Mouse (Mus musculus): ENCODE data around the gene Pwp2. TPM values are rescaled to one million over a fixed set of nuclear protein-coding genes. Genes with fewer than 3 reads are reported as not detected.

Gene Pwp2
- polyA plus RNA-seq, 1 experiment from 2014 or later: 25.5 TPM

- Histone ChIP-seq H3K4me2 (replicated peaks) (peak within 1 kb of the TSS; percentile 91), H3K4me3 (peak within 1 kb of the TSS; percentile 78), H3K9me3 (no peaks in the 10 kb centered on the region), H3K27me3 (no peaks in the 10 kb centered on the region), H3K9ac (replicated peaks) (peak within 1 kb of the TSS; percentile 83), H3K27ac (replicated peaks) (peak within 1 kb of the TSS; percentile 73), H3K4me1 (peaks cover 16% of the 10 kb centered on the region), H3K36me3 (peaks cover 70% of the 10 kb centered on the region)
- ATAC-seq (ENCODE audit: low FRiP score, low read depth): peak; percentile 98
- WGBS: 2% methylated on average over 50 of the region's 50 CpGs
Measured at GRCm38 (mm10) chr10:78169281-78170042, 15.5 kb downstream of the Pwp2 start, which contains the start of gene D10Jhu81e. Gene D10Jhu81e (minus strand): TSS chr10:78169782.

- WGBS: 90% methylated on average over 11 of the region's 11 CpGs
- peak overlapping the region; percentile 91 for H3K4me2 ChIP-seq (replicated peaks)
- H3K27ac ChIP-seq (replicated peaks): 0 out of 2 replicates have a peak overlapping the region, but pooled peaks have one; percentile 73
- peak overlapping the region; percentile 78 for H3K4me3 ChIP-seq
- peaks cover 66% of the 10 kb centered on the region for H3K36me3 ChIP-seq
- H3K4me1 ChIP-seq: peaks cover 16% of the 10 kb centered on the region
- no peaks in the 10 kb centered on the region for H3K27me3 ChIP-seq
- peak overlapping the region; percentile 83; the same call in 1 of the 2 replicates for H3K9ac ChIP-seq (replicated peaks)
- no peaks in the 10 kb centered on the region for H3K9me3 ChIP-seq
- ATAC-seq (ENCODE audit: low FRiP score, low read depth): no peak
Measured at GRCm38 (mm10) chr10:78168792-78169191, 16.2 kb downstream of the Pwp2 start.

GRCm38 (mm10) chr10:78167775-78168174 is 17.2 kb downstream of the Pwp2 start:
- no peak overlapping the region for H3K27ac ChIP-seq (replicated peaks)
- no peak overlapping the region for H3K4me2 ChIP-seq (replicated peaks)
- peaks cover 66% of the 10 kb centered on the region for H3K36me3 ChIP-seq
- H3K4me3 ChIP-seq: no peak overlapping the region
- no peaks in the 10 kb centered on the region for H3K27me3 ChIP-seq
- no peaks in the 10 kb centered on the region for H3K9me3 ChIP-seq
- peaks cover 16% of the 10 kb centered on the region for H3K4me1 ChIP-seq
- H3K9ac ChIP-seq (replicated peaks): no peak overlapping the region
- ATAC-seq (ENCODE audit: low FRiP score, low read depth): no peak

GRCm38 (mm10) chr10:78167333-78167732 is 17.6 kb downstream of the Pwp2 start:
- no peak for ATAC-seq (ENCODE audit: low FRiP score, low read depth)
- Histone ChIP-seq H3K9me3 (no peaks in the 10 kb centered on the region), H3K27ac (replicated peaks) (no peak overlapping the region), H3K27me3 (no peaks in the 10 kb centered on the region), H3K36me3 (peaks cover 66% of the 10 kb centered on the region), H3K4me1 (peaks cover 16% of the 10 kb centered on the region), H3K4me3 (no peak overlapping the region), H3K9ac (replicated peaks) (no peak overlapping the region), H3K4me2 (replicated peaks) (no peak overlapping the region)
- WGBS: 88% methylated on average over 7 of the region's 7 CpGs

GRCm38 (mm10) chr10:78165256-78166005 is 19.5 kb downstream of the Pwp2 start:
- Histone ChIP-seq H3K4me2 (replicated peaks) (no peak overlapping the region), H3K36me3 (peaks cover 63% of the 10 kb centered on the region), H3K9me3 (no peaks in the 10 kb centered on the region), H3K4me1 (peaks cover 16% of the 10 kb centered on the region), H3K4me3 (no peak overlapping the region), H3K9ac (replicated peaks) (no peak overlapping the region), H3K27ac (replicated peaks) (no peak overlapping the region), H3K27me3 (no peaks in the 10 kb centered on the region)
- 92% methylated on average over 21 of the region's 21 CpGs for WGBS
- no peak for ATAC-seq (ENCODE audit: low FRiP score, low read depth)

GRCm38 (mm10) chr10:78164786-78165185 is 20.2 kb downstream of the Pwp2 start:
- Histone ChIP-seq H3K36me3 (peaks cover 63% of the 10 kb centered on the region), H3K27me3 (no peaks in the 10 kb centered on the region), H3K4me3 (no peak overlapping the region), H3K27ac (replicated peaks) (no peak overlapping the region), H3K4me2 (replicated peaks) (no peak overlapping the region), H3K9me3 (no peaks in the 10 kb centered on the region), H3K9ac (replicated peaks) (no peak overlapping the region), H3K4me1 (peaks cover 14% of the 10 kb centered on the region)
- ATAC-seq (ENCODE audit: low FRiP score, low read depth): no peak
- 91% methylated on average over 12 of the region's 12 CpGs for WGBS

GRCm38 (mm10) chr10:78163923-78164322 is 21.0 kb downstream of the Pwp2 start:
- Histone ChIP-seq H3K27ac (replicated peaks) (no peak overlapping the region), H3K9me3 (no peaks in the 10 kb centered on the region), H3K9ac (replicated peaks) (no peak overlapping the region), H3K36me3 (peaks cover 63% of the 10 kb centered on the region), H3K4me2 (replicated peaks) (no peak overlapping the region), H3K4me3 (no peak overlapping the region), H3K4me1 (peaks cover 16% of the 10 kb centered on the region), H3K27me3 (no peaks in the 10 kb centered on the region)
- no peak; the same call in 1 of the 2 replicates for ATAC-seq (ENCODE audit: low FRiP score, low read depth)
- WGBS: 43% methylated on average over 4 of the region's 4 CpGs

- ATAC-seq (ENCODE audit: low FRiP score, low read depth): no peak
- H3K9me3 ChIP-seq: no peaks in the 10 kb centered on the region
- no peak overlapping the region for H3K4me2 ChIP-seq (replicated peaks)
- peaks cover 10% of the 10 kb centered on the region for H3K4me1 ChIP-seq
- H3K4me3 ChIP-seq: no peak overlapping the region
- peaks cover 63% of the 10 kb centered on the region for H3K36me3 ChIP-seq
- H3K9ac ChIP-seq (replicated peaks): no peak overlapping the region
- H3K27me3 ChIP-seq: no peaks in the 10 kb centered on the region
- H3K27ac ChIP-seq (replicated peaks): no peak overlapping the region
- 93% methylated on average over 9 of the region's 9 CpGs for WGBS
Measured at GRCm38 (mm10) chr10:78163241-78163640, 21.7 kb downstream of the Pwp2 start.

GRCm38 (mm10) chr10:78162646-78163045 is 22.3 kb downstream of the Pwp2 start:
- WGBS: 93% methylated on average over 12 of the region's 12 CpGs
- H3K27me3 ChIP-seq: no peaks in the 10 kb centered on the region
- H3K4me2 ChIP-seq (replicated peaks): no peak overlapping the region
- no peak for ATAC-seq (ENCODE audit: low FRiP score, low read depth)
- H3K4me3 ChIP-seq: no peak overlapping the region
- H3K9me3 ChIP-seq: no peaks in the 10 kb centered on the region
- H3K4me1 ChIP-seq: peaks cover 8% of the 10 kb centered on the region
- H3K36me3 ChIP-seq: peaks cover 63% of the 10 kb centered on the region
- H3K9ac ChIP-seq (replicated peaks): no peak overlapping the region
- H3K27ac ChIP-seq (replicated peaks): no peak overlapping the region

GRCm38 (mm10) chr10:78161096-78161495 is 23.9 kb downstream of the Pwp2 start:
- no peak for ATAC-seq (ENCODE audit: low FRiP score, low read depth)

GRCm38 (mm10) chr10:78160369-78161095 is 24.4 kb downstream of the Pwp2 start:
- Histone ChIP-seq H3K4me2 (replicated peaks) (no peak overlapping the region), H3K27ac (replicated peaks) (no peak overlapping the region), H3K9ac (replicated peaks) (no peak overlapping the region), H3K27me3 (no peaks in the 10 kb centered on the region), H3K36me3 (peaks cover 43% of the 10 kb centered on the region), H3K4me1 (peaks cover 8% of the 10 kb centered on the region), H3K4me3 (no peak overlapping the region), H3K9me3 (no peaks in the 10 kb centered on the region)
- ATAC-seq (ENCODE audit: low FRiP score, low read depth): peak; percentile 7; the same call in 1 of the 2 replicates
- 90% methylated on average over 16 of the region's 16 CpGs for WGBS

More at GRCm38 (mm10) chr10:78161096-78161495, 23.9 kb downstream of the Pwp2 start:
- 85% methylated on average over 8 of the region's 8 CpGs for WGBS
- H3K4me3 ChIP-seq: no peak overlapping the region
- H3K27me3 ChIP-seq: no peaks in the 10 kb centered on the region
- no peak overlapping the region for H3K27ac ChIP-seq (replicated peaks)
- H3K36me3 ChIP-seq: peaks cover 49% of the 10 kb centered on the region
- H3K9ac ChIP-seq (replicated peaks): no peak overlapping the region
- no peak overlapping the region for H3K4me2 ChIP-seq (replicated peaks)
- H3K9me3 ChIP-seq: no peaks in the 10 kb centered on the region
- peaks cover 8% of the 10 kb centered on the region for H3K4me1 ChIP-seq
